Mouse (Mus musculus) midbrain, postnatal 0 days (tissue): ENCODE results near the gene Suclg1. TPM values are rescaled to one million over a fixed set of nuclear protein-coding genes. Genes with fewer than 3 reads are reported as not detected.

Source experiments
- ATAC-seq: fragments of 200-750 bp; cut with Nextera tagmentation; 2 replicates; pipeline ENCODE4 v1.8.0; 2017; ENCODE audit warnings: moderate number of reproducible peaks, mild to moderate bottlenecking, moderate TSS enrichment, moderate library complexity; ENCODE audit not compliant: low FRiP score
- DNase-seq: peaks from one replicate; pipeline ENCODE4 v3.0.0-alpha.2; 2015; ENCODE audit warnings: low spot score
- H3K27ac ChIP-seq: fragments of 300-500 bp; sonication (generic); 2 replicates; pipeline ENCODE4 v1.5.1; 2014; ENCODE audit warnings: low read depth, mild to moderate bottlenecking, low read length, mixed read lengths
- H3K27me3 ChIP-seq: fragments of 300-500 bp; sonication (generic); 2 replicates; pipeline ENCODE4 v1.6.1; 2014; ENCODE audit warnings: low read length, control low read depth, mixed read lengths; ENCODE audit not compliant: insufficient read depth
- H3K36me3 ChIP-seq: fragments of 300-500 bp; sonication (generic); 2 replicates; pipeline ENCODE4 v1.6.1; 2014; ENCODE audit warnings: low read length, control low read depth, mixed read lengths; ENCODE audit not compliant: insufficient read depth
- H3K4me1 ChIP-seq: fragments of 300-500 bp; sonication (generic); 2 replicates; pipeline ENCODE4 v1.6.1; 2014; ENCODE audit warnings: mild to moderate bottlenecking, control low read depth, antibody characterized with exemption, low read length, mixed read lengths; ENCODE audit not compliant: insufficient read depth
- H3K4me2 ChIP-seq: fragments of 300-500 bp; sonication (generic); 2 replicates; pipeline ENCODE4 v1.6.1; 2014; ENCODE audit warnings: low read depth, mild to moderate bottlenecking, low read length, mixed read lengths; ENCODE audit not compliant: poor library complexity, severe bottlenecking
- H3K4me3 ChIP-seq: fragments of 300-500 bp; sonication (generic); 2 replicates; pipeline ENCODE4 v1.5.1; 2014; ENCODE audit warnings: low read depth, mild to moderate bottlenecking, low read length, moderate library complexity
- H3K9ac ChIP-seq: fragments of 300-500 bp; sonication (generic); replicated peaks from 2 replicates; pipeline ENCODE4 v1.6.1; 2014; ENCODE audit warnings: mild to moderate bottlenecking, low read length, moderate library complexity, mixed read lengths; ENCODE audit not compliant: poor library complexity, severe bottlenecking
- H3K9me3 ChIP-seq: fragments of 300-500 bp; sonication (generic); 2 replicates; pipeline ENCODE4 v1.6.1; 2016; ENCODE audit warnings: low read length, control low read depth
- CTCF ChIP-seq: IDR thresholded peaks from 2 replicates; pipeline ENCODE4 v1.5.1; 2016; ENCODE audit warnings: antibody characterized with exemption, mild to moderate bottlenecking
- WGBS: fragments of 180-500 bp; shearing (Covaris S2); extraction: QIAGEN DNeasy Blood & Tissue Kit; methylation state at CpG from one replicate; pipeline ENCODE4 v1.1.7; 2014; 5-methylcytosine and 5-hydroxymethylcytosine counted together
- polyA plus RNA-seq: library from polyadenylated mRNA; unstranded; fragments of >200 nt; fragmentation: Nextera tagmentation; extraction: Ambion mirVana; gene quantifications from 2 replicates; pipeline ENCODE4 v1.2.1, GENCODE M21; 2015
- total RNA-seq: library from RNA; depleted of rRNA; stranded (reverse); fragments of >200 nt; gene quantifications from 2 replicates; pipeline ENCODE4 v1.2.3, GENCODE M21; 2014

Gene Suclg1
- total and polyA plus RNA-seq, 2 experiments from 2014 or later = 39.1 to 123 TPM

DNA sequence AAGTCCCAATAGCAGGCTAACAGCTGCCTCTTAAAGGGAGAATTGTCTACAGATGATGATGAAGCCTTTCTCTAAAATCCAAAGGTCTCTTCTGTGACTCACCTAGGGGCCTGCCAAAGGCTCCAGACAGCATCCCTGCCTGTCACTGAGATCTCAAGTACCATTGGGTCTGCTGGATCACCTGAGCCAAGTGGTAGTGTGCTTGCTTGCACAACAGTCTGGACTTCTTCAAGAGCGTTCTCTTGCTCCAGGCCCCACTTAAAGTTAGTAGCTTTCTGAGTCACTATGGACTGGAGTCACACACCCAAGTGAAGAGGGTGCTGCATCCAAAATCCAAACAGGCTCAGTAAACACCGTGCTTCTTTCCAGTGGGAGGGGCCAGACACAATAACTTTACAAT, 1.4 kb upstream of the Suclg1 start:
- Histone ChIP-seq H3K4me1 (peaks cover 11% of the 10 kb centered on the region), H3K4me3 (no peak overlapping the region), H3K27me3 (no peaks in the 10 kb centered on the region), H3K9me3 (no peaks in the 10 kb centered on the region), H3K27ac (no peak overlapping the region), H3K4me2 (no peak overlapping the region), H3K36me3 (no peaks in the 10 kb centered on the region), H3K9ac (no peak overlapping the region)
- DNase-seq (no peak), ATAC-seq (no peak)
- 79% methylated on average over 2 of the region's 2 CpGs for WGBS
- TF ChIP-seq CTCF = no peak

DNA sequence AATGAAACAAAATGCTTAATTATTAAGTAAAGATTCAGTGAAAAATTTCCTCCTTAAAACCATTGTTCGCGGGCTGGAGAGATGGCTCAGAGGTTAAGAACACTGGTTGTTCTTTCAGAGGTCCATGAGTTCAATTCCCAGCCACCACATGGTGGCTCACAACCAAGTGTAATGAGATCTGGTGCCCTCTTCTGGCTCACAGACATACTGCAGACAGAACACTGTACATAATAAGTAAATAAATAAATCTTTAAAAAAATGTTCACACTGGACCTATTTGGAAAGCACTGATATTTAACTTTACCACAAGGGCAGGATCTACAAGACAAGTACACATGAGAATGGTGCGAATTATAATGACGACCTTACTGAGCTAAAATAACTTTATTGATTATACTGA, 730 bp upstream of the Suclg1 start:
- DNase-seq (peak; percentile 32), ATAC-seq (no peak)
- WGBS = 42% methylated on average over 4 of the region's 4 CpGs
- Histone ChIP-seq H3K27me3 (no peaks in the 10 kb centered on the region), H3K4me3 (peak overlapping the region; percentile 94), H3K4me2 (peak overlapping the region; percentile 75), H3K4me1 (peaks cover 11% of the 10 kb centered on the region), H3K27ac (no peak overlapping the region), H3K9me3 (no peaks in the 10 kb centered on the region), H3K36me3 (no peaks in the 10 kb centered on the region), H3K9ac (no peak overlapping the region)
- peak; percentile 81 for TF ChIP-seq CTCF

DNA sequence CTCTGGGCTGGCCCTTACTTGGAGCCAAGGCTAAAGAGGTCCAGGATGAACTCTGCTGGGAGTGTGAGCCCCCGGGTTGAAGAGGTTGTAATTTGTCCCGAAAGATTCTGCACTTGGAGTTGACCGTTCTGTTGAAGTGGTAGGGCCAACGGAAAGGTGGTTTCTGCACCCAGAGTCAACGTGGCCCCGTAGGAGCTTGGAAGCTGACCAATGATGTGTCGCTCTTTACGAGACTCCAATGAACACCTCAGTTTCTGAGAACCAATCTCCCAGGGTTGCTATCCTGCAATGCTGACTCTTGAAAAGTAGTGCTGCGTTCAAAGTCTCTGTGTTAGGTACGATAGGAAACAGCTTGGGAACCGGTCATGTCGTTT, 854 bp downstream of the Suclg1 start:
- H3K4me2 ChIP-seq = peak overlapping the region; percentile 75

GRCm38 (mm10) chr6:73249851-73250250, 1.7 kb downstream of the Suclg1 start:
- H3K4me2 ChIP-seq = peak overlapping the region; percentile 75
- peak overlapping the region; percentile 94; the same call in 1 of the 2 replicates for H3K4me3 ChIP-seq
- H3K36me3 ChIP-seq = no peaks in the 10 kb centered on the region
- H3K9me3 ChIP-seq = no peaks in the 10 kb centered on the region
- H3K27me3 ChIP-seq = no peaks in the 10 kb centered on the region
- peaks cover 11% of the 10 kb centered on the region for H3K4me1 ChIP-seq
- no peak overlapping the region for H3K9ac ChIP-seq
- 86% methylated on average over 4 of the region's 4 CpGs for WGBS
- no peak for TF ChIP-seq CTCF
- ATAC-seq (no peak), DNase-seq (no peak)
- no peak overlapping the region for H3K27ac ChIP-seq

More for the DNA sequence above, 854 bp downstream of the Suclg1 start:
- DNase-seq = peak; percentile 35
- Histone ChIP-seq H3K36me3 (no peaks in the 10 kb centered on the region), H3K9me3 (no peaks in the 10 kb centered on the region), H3K4me1 (peaks cover 11% of the 10 kb centered on the region), H3K9ac (peak overlapping the region; percentile 95), H3K27me3 (no peaks in the 10 kb centered on the region), H3K4me3 (peak overlapping the region; percentile 94), H3K27ac (peak overlapping the region; percentile 82; the same call in 1 of the 2 replicates)
- TF ChIP-seq CTCF = no peak
- 5% methylated on average over 12 of the region's 12 CpGs for WGBS
- ATAC-seq = peak; percentile 35

DNA sequence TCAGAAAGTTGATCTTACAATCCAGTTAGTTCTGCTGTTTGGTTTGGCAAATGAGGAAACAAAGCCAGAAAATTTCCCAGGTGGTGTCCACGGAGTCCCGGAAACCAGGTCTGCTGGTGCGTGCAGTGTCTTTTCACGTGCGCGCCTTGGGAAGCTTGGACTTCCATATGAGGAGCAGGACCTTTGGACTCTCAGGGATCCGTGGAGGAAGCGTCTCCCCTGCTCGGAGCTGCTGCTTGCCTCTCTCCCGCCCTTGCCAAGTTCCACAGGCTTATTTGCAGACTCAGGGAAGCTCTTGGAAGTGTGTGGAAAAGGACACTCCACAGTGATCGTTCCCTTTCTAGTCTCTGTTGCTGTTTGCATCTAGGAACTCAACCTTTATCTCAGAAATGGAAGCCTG, 3.2 kb downstream of the Suclg1 start:
- no peak for ATAC-seq

DNA sequence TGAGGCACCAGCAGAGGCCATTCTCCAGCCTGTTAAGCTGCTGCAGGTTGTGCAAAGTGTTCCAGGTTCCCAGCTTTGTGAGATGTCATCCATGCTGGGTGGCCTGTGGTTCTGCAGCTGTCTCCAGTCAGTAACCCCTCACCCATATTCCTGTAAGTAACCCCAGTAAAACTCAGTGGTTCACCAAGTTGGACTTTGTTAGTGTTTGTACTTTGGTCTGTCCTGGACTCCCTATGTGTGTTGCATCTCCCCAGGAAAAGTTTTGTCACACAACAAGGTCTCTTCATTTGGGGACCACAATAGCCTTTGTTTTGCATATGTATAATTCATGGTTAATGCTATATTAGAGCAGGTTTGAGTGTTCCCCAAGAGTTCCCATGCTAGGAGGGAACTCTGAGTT, 4.2 kb downstream of the Suclg1 start:
- no peak for TF ChIP-seq CTCF
- H3K4me2 ChIP-seq = no peak overlapping the region
- H3K36me3 ChIP-seq = 0 out of 2 replicates have a peak, but pooled peaks cover 10% of the 10 kb centered on the region
- no peaks in the 10 kb centered on the region for H3K27me3 ChIP-seq
- no peak overlapping the region for H3K9ac ChIP-seq
- ATAC-seq (no peak), DNase-seq (no peak)
- H3K4me1 ChIP-seq = peaks cover 11% of the 10 kb centered on the region
- H3K9me3 ChIP-seq = no peaks in the 10 kb centered on the region
- no peak overlapping the region for H3K4me3 ChIP-seq
- H3K27ac ChIP-seq = no peak overlapping the region

More for the DNA sequence above, 3.2 kb downstream of the Suclg1 start:
- Histone ChIP-seq H3K4me3 (no peak overlapping the region), H3K9me3 (no peaks in the 10 kb centered on the region), H3K36me3 (0 out of 2 replicates have a peak, but pooled peaks cover 2% of the 10 kb centered on the region), H3K27me3 (no peaks in the 10 kb centered on the region), H3K27ac (no peak overlapping the region), H3K9ac (no peak overlapping the region), H3K4me1 (peaks cover 11% of the 10 kb centered on the region), H3K4me2 (no peak overlapping the region)
- 87% methylated on average over 11 of the region's 11 CpGs for WGBS
- no peak for TF ChIP-seq CTCF
- DNase-seq = no peak
